Mouse (Mus musculus): ENCODE measurements around the gene Gm20388.
A peak's percentile ranks its signal among the peaks of the same experiment; 100 is the strongest.

Gene Gm20388

DNA sequence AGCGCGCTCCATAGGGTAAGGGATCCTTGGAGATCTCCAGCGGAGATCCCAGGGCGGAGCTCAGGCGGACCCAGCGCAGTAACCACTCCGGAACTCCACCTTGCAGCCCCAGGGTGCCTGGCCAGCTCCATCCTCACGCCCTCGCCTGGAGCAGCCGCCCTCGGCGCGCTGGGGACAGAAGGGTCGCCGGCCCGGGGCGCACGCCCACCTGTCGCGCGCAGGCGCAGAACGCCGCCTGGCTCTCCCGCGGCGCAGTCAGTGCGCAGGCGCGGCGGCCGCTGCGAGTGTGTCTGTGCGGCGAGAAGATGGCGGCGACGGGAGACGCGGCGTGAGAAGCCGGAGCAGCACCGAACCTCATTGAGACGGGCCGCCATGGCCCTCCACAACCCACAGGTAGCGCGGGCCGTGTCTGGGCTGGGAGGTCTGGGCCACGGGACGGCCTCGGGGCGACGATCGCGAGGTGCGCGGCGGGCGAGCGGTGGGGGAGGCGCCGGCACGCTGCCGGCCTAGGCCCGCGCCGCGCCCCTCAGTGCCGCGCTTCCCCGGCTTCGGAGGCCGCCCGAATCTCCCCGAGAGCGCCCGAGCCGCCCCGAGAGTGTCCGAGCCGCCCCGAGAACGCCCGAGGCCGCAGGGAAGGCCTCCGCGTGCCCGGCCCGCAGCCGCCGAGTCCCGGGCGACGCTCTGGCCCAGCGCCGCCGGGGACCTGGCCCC is at the start of gene Gm20388:
Gene Gm20388 (plus strand): TSS at position 295 of the 711 bp plus-strand sequence.
- DNase-seq (ENCODE audit: low read depth, low spot score) = peak; percentile 93

DNA sequence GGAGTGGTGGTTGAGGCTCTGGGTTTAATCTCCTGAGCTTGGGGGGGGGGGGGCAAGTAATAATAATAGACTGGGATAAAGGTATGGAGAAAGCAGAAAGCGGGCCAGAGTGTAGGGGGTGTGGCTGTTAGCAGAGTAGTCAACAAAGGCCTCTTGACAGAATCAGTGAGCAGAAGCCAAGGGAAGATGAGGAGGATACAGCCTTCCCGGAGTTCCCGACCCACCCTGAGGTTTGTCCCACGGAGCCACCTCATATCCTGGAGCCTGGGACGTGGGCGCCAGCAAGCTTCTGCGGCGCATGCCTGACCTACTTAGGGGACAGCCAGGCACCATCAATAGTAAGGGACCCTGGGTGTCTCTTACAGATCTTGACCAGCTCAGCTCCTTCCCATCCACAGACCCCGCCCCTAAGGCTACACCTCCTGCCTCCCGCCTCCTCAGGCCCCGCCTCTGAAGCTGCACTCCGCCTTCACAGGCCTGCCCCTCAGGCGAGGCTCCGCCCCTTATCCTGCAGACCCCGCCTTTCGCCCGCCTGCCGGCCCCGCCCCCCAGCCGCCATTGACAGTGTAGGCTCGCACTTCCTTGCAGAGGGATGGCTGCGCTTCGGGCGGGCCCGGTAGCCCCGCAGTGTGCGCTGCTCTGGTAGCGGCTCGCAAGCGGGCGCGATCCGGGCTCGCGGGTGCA is 48.8 kb upstream of the Gm20388 start, which contains the start of gene Klhl36:
Gene Klhl36 (plus strand): TSS at position 561 of the 684 bp plus-strand sequence.
- DNase-seq (ENCODE audit: low read depth, low spot score) = peak; percentile 95

DNA sequence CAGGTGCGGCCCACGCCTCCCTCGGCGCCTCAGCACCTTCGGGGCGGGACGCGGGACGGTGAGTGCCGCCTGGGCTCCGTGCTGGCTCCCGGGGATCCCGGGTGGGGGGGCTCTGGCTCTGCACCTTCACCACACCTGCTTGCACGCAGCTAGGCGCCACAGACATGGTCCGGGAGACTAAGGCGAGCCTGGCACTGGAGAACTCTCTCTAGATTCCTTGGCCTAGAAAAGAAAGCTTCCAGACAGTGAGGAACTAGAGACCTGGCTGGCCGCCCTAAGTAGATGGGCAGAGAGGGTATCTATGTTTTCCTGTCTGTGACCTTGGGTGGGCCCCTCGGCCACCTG is 48.3 kb upstream of the Gm20388 start:
- no peak for DNase-seq (ENCODE audit: low read depth, low spot score)

DNA sequence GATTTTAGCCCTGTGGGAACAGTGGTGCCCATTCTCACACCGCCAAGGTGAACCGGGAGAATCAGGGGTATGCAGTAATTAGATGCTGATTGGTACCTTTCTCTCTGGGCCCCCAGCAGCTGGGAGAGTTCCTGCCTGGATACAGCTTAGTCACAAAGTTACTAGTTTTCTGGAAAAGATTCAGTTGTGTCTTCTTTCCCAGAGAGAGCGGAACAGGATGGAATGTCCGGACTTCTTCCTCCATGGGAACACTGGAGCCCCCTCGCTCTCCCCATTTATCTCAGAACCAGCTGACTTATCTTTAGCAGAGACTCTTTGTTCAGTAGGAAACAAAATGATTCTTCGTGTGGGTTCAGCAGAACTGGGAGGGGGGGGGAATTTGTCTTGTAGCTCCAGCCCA is 47.9 kb upstream of the Gm20388 start:
- no peak for DNase-seq (ENCODE audit: low read depth, low spot score)

DNA sequence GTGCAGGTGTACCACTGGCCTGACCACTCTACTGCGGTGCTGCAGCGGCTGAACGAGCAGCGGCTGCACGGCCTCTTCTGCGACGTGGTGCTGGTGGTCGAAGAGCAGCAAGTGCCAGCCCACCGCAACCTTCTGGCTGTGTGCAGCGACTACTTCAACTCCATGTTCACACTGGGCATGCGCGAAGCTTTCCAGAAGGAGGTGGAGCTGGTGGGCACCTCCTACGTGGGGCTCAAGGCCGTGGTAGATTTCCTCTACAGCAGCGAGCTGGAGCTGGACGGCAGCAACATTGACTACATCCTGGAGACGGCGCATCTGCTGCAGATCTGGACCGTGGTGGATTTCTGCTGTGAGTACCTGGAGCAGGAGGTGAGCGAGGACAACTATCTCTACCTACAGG is 41.0 kb upstream of the Gm20388 start:
- no peak for DNase-seq (ENCODE audit: low read depth, low spot score)

DNA sequence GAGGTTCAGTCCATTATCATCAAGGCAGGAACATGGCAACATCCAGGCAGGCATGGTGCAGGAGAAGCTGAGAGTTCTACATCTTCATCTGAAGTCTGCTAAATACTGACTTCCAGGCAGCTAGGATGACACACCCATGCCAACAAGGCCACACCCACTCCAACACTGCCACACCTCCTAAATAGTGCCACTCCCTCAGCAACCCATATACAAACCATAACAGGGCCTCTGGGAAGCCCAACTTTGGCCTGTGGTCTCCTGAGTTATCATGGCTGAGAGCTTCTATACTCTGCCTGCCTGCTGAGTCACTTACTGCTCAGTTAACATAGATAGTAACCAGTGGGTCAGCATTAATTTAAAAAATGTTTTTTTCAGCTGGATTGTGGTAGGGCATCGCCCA is 37.5 kb upstream of the Gm20388 start:
- DNase-seq (ENCODE audit: low read depth, low spot score) = no peak

DNA sequence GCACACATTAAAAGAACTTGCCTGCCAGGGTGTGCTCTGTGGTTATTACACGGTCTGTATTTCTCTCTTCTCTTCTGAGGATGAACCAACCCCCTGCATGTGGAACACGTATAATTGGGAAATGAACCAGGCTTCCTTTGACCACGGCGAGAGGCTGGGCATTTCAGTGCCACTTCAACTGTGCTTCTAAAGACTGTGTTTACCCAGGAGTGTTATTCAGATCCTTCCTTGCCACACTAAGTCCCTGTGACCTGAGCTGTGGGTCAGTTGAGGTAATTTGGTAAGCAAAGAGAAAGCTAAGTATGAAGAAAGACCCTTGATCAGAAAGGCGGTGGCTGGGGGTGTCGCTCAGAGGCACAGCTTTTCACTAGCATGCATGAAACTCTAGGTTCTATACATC is 29.3 kb upstream of the Gm20388 start:
- no peak for DNase-seq (ENCODE audit: low read depth, low spot score)

DNA sequence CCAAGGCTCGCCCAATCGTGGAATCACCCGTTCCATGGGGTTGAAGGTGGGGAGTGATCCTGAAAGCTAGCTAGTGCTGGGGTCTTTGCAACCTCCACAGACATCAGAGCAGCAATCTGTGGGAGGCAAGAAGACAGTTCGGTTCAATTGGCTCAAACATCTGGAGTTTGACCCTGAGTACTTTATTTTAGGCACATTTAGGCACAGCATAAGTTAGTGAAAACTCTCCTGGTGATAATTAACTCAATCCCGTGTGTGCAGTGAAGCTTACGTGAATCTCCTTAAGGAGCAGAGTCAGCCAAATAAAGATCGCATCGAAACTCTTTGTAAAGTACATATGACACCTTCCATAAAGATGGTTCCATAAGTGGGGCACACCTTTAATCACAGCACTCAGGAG is 28.7 kb upstream of the Gm20388 start:
- DNase-seq (ENCODE audit: low read depth, low spot score) = no peak

DNA sequence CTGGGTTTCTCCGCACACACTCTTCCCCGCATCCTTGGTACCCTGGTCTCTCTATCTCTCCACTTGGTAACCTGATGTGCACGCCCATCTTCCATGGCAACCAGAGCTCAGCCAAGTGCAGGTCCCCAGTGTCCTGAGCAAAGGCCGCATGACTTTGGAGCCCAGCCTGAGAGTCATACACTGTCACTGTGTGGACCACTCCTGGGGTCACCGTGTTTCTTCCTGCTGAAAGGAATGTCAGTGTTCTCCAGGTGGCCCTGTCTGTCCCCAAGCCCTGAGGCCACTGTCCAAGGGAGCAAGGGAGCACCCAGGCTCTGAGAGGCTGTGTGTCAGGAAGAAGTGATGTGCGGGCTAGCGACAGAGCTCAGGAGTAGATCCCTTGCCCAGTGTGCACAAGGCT is 27.4 kb upstream of the Gm20388 start:
- DNase-seq (ENCODE audit: low read depth, low spot score) = no peak

DNA sequence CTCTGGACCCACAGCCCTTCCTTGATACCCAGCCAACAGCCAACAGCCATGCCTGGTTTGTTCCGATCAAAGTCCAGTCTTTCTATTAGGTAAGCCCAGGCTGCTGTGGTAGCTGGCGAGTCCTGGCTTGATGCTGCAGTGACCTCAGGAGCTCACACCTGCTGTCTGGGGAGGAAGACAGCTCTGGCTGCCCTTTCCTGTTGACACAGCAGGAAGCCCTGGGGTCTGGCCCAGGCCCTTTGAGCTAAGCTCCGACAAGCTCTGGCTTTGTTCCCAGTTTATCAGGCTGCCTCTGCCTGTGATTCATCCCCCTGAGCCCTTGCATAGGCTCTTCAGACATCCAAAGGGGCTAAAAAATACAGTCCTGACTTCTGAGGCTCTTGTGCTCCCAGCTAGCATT is 25.0 kb upstream of the Gm20388 start:
- no peak for DNase-seq (ENCODE audit: low read depth, low spot score)

DNA sequence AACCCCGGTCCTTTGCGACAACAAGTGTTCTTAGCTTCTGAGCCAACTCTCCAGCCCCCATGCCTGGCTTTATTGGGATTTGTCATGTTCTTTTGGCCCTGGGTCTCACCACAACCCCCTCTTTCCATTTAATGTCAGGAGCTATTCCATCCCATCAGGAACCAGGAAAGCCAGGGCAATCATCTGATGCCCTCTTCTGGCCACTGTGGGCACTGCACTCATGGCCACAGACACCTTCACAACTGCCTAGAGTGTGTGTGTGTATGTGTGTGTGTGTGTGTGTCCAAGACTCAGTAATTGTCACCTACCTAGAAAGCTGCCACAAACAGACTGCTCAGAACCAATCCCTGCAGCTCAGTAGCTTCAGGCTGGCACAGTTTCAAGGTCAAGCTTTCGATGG is 23.5 kb upstream of the Gm20388 start:
- DNase-seq (ENCODE audit: low read depth, low spot score) = peak; percentile 23

DNA sequence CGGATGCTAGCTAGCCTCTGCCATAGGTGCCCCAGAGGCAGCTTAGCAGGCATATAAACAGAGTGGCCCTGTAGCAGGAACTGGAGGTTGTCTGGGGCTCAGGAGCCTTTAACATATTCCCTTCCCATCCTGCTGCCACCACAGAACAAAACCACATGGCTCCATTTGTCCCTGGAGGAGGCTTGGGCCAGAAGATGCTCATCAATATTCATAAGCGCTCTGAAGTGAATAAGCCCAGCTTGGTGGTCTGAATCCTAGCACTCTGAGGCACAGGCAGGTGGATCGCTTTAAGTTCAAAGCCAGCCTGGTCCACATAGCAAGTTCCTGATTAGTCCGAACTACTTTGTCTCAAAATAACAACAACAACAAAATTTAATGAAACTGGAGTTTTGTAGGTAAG is 22.6 kb upstream of the Gm20388 start:
- DNase-seq (ENCODE audit: low read depth, low spot score) = no peak

DNA sequence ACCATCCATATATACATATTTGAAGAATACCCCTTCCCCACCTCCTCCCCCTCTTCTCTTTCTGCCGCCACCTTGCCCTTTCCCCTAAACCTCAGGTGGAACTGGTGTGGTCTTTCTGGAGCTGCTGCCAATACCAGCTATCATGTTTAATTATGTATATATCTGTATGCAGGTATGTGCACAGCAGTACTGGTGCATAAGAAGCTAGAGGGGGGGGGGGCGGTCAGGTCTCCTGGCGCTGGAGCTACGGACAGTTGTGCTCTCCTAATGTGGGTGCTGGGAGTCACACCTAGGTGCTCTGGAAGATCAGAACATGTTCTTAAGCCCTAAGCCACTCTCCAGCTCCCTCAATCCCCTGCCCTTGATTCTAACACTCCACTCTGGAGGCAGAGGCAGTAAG is 13.6 kb upstream of the Gm20388 start:
- no peak for DNase-seq (ENCODE audit: low read depth, low spot score)

DNA sequence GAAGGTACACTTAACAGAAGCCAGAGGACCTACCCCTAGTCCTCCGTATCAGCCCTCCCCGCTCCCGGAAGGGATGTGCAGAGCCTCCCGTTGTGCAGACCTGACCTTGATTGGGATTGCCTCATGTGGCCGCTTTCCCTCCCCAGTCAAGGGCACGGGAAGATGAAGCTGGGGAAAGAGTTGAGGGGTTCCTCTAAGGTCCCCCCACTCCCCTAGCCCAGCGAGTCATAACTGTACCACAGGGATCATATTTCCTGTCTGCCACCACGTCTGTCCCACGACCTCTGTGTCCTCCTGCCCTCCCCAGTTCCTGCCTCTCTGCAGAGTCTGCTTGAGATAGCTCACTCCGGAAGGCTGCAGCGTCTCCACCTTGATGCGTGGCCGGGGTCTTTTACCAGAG is 12.7 kb upstream of the Gm20388 start:
- DNase-seq (ENCODE audit: low read depth, low spot score) = peak; percentile 45

DNA sequence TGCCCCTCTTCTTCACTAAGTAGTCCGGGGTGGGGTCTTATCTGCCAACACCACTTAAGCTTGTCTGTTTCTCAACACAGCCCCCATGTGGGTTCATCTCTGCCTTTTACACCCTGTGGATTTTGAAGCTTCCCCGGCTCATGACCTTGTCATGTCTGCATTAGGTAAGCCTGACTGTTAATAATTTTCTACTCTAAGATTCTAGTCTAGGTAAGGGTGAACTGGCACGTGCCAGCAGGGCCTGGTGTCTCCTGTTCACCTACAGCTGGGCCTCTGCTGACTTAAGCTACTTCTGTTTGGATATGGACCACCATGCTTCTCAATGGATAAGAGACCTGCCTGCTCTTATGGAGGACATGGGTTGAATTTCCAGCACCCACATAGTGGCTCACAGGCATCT is 9.3 kb upstream of the Gm20388 start:
- no peak for DNase-seq (ENCODE audit: low read depth, low spot score)

DNA sequence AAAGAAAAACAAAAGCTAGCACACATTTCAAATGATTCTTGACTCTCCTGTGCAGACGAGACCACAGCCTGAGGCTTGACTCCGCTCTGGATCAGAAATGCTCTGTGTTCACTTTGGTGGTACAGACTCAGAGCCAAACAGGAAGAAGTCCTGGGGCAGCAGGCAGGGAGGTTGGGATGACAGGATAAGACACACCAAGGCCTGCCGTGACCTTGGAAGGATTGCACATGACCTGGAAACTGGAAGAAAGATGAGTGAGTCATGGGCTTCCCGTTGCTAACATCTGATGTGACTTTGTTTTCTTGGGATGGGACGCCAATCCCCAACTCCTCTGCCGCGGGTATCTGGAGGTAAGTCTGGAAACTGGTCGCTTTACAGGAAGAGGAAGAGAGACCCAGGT is 8.7 kb upstream of the Gm20388 start:
- no peak for DNase-seq (ENCODE audit: low read depth, low spot score)

DNA sequence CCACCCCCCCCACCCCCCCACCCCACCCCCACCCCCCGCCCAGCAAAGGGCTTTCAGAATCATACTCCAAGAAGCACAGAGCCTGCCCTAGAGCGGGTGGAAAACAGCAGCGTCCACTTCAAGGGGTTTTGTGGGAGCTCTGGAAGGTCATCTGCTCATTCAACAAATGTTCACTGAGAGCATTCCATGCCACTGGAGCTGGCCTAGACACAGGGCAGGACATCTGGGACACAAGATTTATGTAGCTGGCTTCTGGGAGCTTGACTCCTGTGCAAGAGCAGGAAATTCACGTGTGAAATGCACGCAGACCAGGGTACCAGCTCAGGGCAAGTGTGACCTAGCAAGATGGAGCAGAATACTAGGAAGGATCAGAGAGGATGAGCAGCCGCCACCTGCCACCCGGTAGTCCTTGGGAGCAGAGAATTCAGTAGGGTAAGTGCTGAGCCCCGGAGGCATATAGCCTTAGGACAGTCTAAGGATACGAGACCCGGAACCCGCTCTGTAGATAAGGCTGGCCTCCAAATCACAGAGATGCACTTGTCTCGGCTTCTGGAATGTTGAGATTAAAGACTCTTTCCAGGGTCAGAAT is 6.2 kb upstream of the Gm20388 start:
- no peak for DNase-seq (ENCODE audit: low read depth, low spot score)

DNA sequence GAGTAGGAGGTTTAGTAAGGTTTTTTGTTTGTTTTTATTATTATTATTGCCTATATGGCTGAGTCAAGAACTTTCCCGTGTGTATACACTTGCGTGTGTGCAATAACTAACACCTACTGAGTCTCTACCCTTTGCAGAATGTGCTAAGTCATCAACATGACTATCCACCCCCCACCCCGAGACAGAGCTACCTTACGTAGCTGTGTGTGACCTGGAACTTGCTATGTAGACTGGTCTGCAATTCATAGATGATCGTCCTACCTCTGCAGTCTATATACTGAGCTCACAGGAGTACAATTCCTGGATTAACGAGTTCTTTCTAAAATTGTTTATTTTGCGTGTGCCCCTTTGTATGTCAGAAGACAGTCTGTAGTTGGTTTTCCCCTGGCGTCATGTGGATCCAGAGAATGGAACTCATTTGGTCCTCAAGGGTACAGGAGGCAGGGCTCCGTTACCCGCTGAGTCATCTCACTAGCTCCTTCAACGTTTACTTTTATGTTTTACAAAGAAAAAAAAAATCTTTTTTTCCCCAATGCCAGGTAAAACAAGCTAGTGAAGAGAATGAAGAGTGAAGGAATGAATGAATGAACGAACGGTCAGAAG is 596 bp upstream of the Gm20388 start, which contains the start of gene Usp10:
Gene Usp10 (plus strand): TSS at position 417 of the 603 bp plus-strand sequence.
- peak; percentile 62 for DNase-seq (ENCODE audit: low read depth, low spot score)

DNA sequence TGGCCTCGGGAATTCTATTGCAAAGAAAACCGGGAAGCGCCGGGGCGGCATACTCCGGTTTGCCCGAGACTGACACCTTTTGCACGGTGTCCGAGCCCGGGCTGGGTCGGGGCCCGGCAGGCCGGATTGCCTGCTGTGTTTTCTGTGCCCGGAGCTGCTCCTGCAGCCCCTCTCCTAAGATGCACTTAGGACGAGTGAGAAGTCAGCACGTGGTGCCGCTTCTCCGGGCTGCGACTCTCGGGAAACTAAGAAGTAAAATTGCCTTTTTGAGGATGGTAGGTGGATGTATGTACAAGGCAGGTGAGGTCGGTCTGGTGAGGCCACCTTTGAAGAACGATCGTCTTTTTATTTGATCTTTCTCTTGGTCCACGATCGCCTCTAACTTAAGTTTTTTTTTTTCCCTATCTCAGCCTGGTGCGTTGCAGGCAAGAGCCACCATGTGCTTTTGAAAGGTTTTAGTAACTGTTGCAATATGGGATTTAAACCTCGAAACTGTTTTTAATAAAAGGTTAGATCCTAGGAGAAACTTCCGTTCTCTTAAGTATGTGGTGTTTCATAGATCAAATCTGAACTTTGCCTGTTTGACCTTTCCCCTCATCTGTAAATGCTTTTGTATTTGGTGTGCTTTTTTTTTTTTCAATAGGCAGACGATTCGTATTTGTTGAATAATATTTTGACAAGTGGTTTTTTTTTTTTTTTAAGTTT is 769 bp downstream of the Gm20388 start:
- no peak for DNase-seq (ENCODE audit: low read depth, low spot score)

DNA sequence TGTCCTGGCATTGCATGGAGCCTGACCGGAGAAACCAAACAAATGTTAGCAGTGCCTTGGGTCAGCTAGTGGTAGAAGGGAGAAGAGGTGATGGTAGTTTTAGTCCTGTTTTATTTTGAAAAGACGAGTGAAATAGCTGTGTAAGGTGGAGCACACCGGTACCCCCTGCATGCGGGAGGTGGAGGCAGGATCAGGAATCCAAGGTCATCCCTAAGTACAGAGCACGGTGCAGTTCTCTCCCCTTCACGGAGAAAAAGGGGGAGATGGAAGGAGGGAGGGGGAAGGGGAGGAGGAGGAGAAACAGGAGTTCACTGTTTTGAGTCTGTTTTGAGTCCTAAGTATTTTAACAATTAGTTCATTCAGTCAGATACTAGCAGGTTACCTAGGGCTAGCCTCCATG is 2.0 kb downstream of the Gm20388 start:
- DNase-seq (ENCODE audit: low read depth, low spot score) = no peak

DNA sequence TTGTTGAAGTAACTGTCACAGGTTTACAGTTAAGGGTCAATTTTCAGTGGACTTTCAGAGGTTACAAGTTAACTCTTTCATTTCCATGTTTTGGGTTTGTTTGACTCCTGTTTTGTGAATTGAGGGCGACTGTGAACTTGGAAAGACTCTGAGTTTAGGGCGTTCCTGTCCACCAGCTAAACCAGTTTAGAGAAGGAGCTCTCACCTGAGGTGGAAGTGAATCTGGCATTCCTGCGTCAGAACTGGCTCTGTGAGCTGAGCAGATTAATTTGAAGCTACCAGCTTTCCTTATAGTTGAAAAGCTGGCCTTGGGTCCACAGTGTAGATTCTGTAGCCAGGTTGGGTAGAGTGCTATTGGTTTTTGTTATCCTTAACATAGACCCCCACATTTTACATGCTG is 2.5 kb downstream of the Gm20388 start:
- DNase-seq (ENCODE audit: low read depth, low spot score) = no peak

DNA sequence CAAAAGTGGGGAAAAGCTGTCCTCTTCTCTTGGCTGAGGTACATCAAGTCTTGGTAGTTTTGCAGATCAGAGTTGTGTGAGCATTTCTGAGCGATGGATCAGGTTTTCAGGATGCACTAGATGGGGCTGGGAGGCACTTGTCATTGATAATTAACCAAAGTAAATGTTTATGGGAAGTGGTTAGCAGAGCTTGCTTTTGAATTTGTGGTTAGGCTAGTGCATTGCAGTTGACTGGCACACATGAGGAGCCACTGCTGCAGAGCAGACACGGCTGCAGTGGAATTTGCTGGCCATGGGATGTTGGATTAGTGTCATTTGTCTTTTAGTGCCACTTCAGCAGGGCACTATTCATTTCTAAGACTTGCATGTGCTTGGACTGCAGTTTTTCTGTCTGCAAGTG is 3.5 kb downstream of the Gm20388 start:
- peak; percentile 47 for DNase-seq (ENCODE audit: low read depth, low spot score)

Measured in CD4-positive helper T cell, adult 2 months (primary cell).